Mouse (Mus musculus) cerebellum, adult (tissue): ENCODE measurements around the gene Myzap.
"Not testable (repeated sequence)": the region's sequence is repeated elsewhere in the genome, so short reads cannot be mapped to it uniquely, and the experiment has no call there.

Experiments
- ATAC-seq: cut with Nextera tagmentation; 2 replicates; pipeline ENCODE4 v1.9.2; 2017; ENCODE audit warnings: mild to moderate bottlenecking, moderate library complexity, mixed read lengths; ENCODE audit not compliant: insufficient number of reproducible peaks, low FRiP score, low TSS enrichment

Myzap gene

GRCm38 (mm10) chr9:71490076-71490475 is 102.1 kb downstream of the Myzap start:
- ATAC-seq = no peak

DNA sequence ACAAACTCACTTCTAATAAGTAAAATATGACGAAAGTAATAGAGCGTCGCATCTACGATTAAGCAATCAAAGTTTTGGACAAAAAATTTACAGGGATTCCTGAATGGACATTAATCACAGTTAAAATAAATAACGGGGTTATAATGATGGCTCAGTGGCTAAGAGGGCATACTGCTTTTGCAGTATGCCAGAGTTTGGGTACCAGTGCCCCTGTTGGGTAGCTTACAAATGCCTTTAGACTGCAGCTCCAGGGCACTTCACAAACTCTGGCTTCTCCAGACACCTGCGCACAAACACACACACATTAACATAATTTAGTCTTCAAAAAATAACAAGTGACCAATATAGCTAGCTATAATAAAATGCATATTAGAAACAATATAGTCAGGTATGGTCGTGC is 106.0 kb downstream of the Myzap start:
- no peak for ATAC-seq

GRCm38 (mm10) chr9:71485475-71486094 is 106.6 kb downstream of the Myzap start, which contains the start of gene Polr2m:
Gene Polr2m (minus strand): TSS chr9:71485935.
- ATAC-seq = peak; percentile 92

GRCm38 (mm10) chr9:71484871-71485474 is 107.2 kb downstream of the Myzap start:
- no peak for ATAC-seq

DNA sequence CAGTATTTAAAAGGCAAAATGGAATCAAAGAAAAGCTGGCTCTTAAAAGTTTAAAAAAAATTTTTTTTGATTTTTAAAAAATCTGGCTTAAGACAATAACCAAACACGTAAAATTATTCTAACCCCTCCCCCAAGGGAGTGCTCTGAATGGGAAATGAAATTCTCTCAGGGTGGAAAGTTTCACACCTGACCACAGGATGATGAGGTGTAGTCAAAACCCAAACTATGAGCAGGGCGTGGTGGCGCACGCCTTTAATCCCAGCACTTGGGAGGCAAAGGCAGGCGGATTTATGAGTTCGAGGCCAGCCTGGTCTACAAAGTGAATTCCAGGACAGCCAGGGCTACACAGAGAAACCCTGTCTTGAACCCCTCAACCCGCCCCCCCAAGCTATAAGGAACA is 108.3 kb downstream of the Myzap start:
- not testable (repeated sequence) for ATAC-seq

DNA sequence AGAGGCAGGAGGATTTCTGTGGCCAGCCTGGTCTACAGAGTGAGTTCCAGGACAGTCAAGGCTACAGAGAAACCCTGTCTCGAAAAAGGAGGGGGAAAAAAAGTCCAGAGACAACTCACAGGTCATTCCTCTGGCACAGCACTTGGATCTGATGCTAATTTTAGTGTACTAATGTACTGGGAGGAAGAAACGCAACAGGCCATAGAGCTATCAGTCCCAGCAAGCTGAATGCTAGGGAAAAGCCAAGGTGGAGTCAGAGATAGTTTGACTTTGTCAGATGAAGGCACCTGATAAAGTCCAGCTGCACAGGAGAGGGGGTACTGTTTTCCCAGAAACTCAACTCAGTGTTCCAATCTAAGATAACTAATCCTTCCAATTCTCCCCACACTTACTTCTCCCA is 111.9 kb downstream of the Myzap start:
- ATAC-seq = no peak

DNA sequence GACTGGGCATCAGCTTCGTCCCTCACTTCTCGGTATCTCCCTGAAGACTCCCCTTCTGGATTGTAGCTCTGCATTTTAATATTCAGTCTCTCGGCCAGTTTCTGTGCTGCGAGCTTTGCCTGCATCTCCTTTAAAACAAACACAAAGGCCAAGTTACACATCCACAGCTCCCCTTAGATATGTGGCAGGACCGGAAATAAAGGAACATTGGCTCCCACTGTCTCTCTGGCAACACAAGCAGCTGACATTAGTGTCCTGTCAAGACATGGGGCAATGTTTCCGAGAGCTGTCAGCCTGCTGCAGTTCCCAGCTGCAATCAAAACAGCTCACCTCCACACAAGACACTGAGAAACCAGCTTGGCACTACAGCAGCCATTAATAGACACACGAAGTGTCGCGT is 112.7 kb downstream of the Myzap start:
- no peak for ATAC-seq

DNA sequence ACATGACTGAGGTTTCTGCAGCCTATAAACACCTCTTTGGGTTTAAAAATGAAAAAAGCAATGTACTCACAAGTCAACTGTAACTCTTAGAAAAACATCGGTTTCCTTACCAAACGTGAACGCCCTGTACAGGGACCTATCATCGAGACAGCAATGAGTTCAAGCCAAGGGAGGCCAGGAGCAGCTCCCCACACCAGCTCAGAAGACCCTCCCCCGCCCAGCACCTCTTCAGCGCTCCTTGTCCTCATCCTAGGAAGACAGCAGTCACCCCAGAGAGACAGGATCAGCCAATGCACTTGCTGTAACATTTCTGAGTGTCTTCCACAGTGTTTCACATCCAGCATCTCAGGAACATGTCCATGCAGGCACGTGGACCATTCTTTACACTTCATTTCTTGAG is 113.6 kb downstream of the Myzap start:
- ATAC-seq = no peak

- ATAC-seq = no peak
Measured at GRCm38 (mm10) chr9:71476601-71477000, 115.6 kb downstream of the Myzap start.

DNA sequence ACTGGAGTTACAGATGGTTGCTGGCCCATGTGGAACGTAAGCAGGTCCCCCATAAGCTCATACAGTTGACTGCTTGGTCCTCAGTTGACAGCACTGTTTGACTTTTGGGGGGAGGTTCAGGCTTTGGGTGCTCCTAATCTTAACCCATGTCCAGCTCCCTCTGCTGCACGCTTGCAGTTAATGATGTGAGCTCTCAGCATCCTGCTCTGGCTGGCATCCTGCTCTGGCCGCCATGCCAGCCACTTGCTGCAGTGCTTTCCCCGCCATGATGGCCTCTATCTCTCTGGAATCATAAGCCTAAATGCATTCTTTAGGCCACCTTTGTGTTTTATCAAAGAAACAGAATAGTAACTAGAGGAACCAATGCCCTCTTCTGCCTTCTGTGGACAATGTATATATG is 116.6 kb downstream of the Myzap start:
- no peak for ATAC-seq

GRCm38 (mm10) chr9:71467434-71467833 is 124.7 kb downstream of the Myzap start:
- no peak for ATAC-seq

- no peak for ATAC-seq
Measured at GRCm38 (mm10) chr9:71466111-71466510, 126.0 kb downstream of the Myzap start.

DNA sequence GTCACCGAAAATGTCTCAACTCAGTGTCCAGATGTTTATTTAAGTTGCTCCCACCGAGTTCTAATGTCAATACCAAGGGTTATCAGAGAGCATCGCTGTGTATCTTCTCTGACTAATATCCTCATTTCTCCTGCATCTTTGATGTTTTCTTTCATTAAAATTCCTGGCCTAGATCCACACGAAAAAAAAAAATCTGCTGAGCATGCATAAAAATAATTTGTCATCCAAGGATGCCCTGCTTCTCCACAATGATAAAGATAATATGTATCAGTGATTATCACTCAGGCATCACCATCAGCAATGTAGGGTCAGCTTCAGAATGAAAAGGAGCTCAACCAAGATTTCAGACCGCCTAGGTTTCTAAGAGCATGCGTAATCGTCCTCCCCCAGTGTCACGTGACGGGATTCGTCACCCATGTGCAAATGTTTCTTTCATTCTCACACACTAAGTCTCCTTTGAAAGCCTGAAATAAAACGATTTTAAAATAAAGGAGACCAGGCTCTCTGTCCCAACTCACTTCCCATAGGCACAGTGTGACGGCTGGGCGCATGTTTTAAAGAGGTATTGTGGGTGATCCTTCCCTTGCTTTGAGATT is 129.0 kb downstream of the Myzap start:
- ATAC-seq = no peak

DNA sequence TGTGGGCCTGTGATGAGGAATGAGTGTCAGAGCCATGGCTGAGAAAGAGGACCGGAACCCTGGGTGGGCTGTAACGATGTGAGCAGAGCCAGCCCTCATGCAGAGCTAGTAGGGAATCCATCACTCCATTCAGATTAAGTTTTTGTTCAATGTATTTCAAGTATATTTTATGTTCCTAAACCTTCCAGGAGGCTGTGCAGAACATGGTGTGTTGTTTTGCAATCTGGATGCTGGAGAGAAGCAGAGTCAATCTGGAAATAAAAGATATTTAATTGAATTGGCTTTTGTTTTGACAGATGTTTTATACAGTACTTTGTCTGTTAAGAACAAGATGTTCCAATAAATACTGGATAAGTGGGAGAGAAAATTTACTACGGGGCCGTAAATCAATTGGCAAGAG is 135.4 kb downstream of the Myzap start:
- ATAC-seq = no peak
